8 mouse cellular contexts compared by ENCODE assay signal in the genomic region with DNA sequence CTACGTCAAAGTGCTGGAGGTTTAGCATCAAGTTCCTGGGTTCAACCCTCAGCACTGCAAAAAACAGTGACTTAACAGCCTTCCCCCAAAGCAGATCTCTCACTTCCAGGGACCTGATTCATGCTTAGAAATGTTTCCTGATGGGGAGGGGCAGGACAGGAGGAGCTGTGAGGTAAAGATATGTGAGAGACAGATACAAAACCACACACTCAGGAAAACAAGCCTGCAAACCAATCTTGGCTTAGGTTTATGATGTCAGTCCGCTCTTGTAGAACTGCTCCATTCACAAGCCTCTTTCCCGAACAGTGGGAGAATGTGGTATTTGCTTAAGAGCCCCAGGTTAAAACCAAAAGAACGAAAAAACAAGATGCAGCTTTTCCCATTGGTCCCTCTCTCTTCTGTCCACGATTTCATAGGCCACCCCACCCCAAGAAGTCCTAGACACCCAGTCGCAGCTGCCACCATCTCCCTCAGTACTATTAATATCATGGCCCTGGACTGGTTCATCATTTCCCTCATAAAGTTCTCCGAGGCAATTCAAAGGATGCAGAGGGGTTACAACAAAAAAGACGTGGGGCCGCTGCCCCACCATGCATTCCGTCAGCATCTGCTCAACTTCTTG. TPM values are rescaled to one million over a fixed set of nuclear protein-coding genes. Genes with fewer than 3 reads are reported as not detected.
A peak's percentile ranks its signal among the peaks of the same experiment; 100 is the strongest.
DNase-seq lines count a peak whose midpoint lies in the region; ATAC-seq and TF ChIP-seq lines count a peak whose summit lies in the region.

No protein-coding gene starts in this region.

- peaks cover 8% of the 10 kb centered on the region for H3K4me1 ChIP-seq in kidney, embryonic 14.5 days (ENCODE audit: control insufficient read depth, insufficient read depth, low read length)
- no peaks in the 10 kb centered on the region for H3K4me1 ChIP-seq in bone marrow, adult 2 months (ENCODE audit: control insufficient read depth, insufficient read depth, low read length)
- H3K4me1 ChIP-seq in hindbrain, embryonic 11.5 days (replicated peaks; ENCODE audit: control insufficient read depth, insufficient read depth, low read length), result no peaks in the 10 kb centered on the region; the same call in 1 of the 2 replicates
- peaks cover 38% of the 10 kb centered on the region for H3K4me1 ChIP-seq in midbrain, embryonic 12.5 days

- no peaks in the 10 kb centered on the region for H3K9me3 ChIP-seq in kidney, embryonic 14.5 days (ENCODE audit: control insufficient read depth, low read length)
- no peaks in the 10 kb centered on the region for H3K9me3 ChIP-seq in hindbrain, embryonic 11.5 days (ENCODE audit: control insufficient read depth, low read length)
- H3K9me3 ChIP-seq in midbrain, embryonic 12.5 days, result no peaks in the 10 kb centered on the region

- no peak for DNase-seq in kidney, adult 8-10 months
- DNase-seq in hindbrain, embryonic 11.5 days (ENCODE audit: low spot score), result no peak
- no peak for DNase-seq in adrenal gland, adult (ENCODE audit: inconsistent age in 2 of 2, low spot score in 1 of 2)
- DNase-seq in layer of hippocampus, postnatal 10 days (ENCODE audit: low spot score in 2 of 2), result no peak
- no peak for DNase-seq in left cerebral cortex, postnatal 36 days (ENCODE audit: low spot score in 2 of 2)

- intact Hi-C loops in left cerebral cortex, postnatal 36 days (cut with DNase I), result no loop called here

- 25% methylated on average over 10 of the region's 10 CpGs for WGBS in kidney, embryonic 14.5 days
- WGBS in bone marrow, adult 2 months, result 21% methylated on average over 10 of the region's 10 CpGs
- WGBS in hindbrain, embryonic 11.5 days, result 21% methylated on average over 10 of the region's 10 CpGs
- 22% methylated on average over 10 of the region's 10 CpGs for WGBS in midbrain, embryonic 12.5 days

- H3K9ac ChIP-seq in kidney, embryonic 14.5 days (ENCODE audit: low read depth, low read length), result peak overlapping the region; percentile 86
- peak overlapping the region; percentile 97 for H3K9ac ChIP-seq in hindbrain, embryonic 11.5 days (ENCODE audit: low read depth, low read length)
- peak overlapping the region; percentile 97 for H3K9ac ChIP-seq in midbrain, embryonic 12.5 days (replicated peaks)

- ATAC-seq in kidney, embryonic 14.5 days (ENCODE audit: low FRiP score, low TSS enrichment), result no peak
- no peak for ATAC-seq in hindbrain, embryonic 11.5 days (ENCODE audit: low FRiP score)
- ATAC-seq in midbrain, embryonic 12.5 days (ENCODE audit: low FRiP score, low read depth), result 0 out of 2 replicates have a peak, but pooled peaks have one; percentile 20

- H3K27ac ChIP-seq in kidney, embryonic 14.5 days (ENCODE audit: low read depth, low read length), result no peak overlapping the region
- peak overlapping the region; percentile 93 for H3K27ac ChIP-seq in bone marrow, adult 2 months (ENCODE audit: control insufficient read depth, insufficient read depth, low read depth, low read length, poor library complexity)
- H3K27ac ChIP-seq in hindbrain, embryonic 11.5 days (ENCODE audit: low read depth, low read length), result peak overlapping the region; percentile 89; the same call in 1 of the 2 replicates
- H3K27ac ChIP-seq in midbrain, embryonic 12.5 days (replicated peaks), result peak overlapping the region; percentile 91

- TF ChIP-seq CTCF in bone marrow, adult 2 months (IDR thresholded peaks at IDR 0.05; ENCODE audit: control insufficient read depth, insufficient read depth, low read length), result no peak

- H3K4me3 ChIP-seq in kidney, embryonic 14.5 days (ENCODE audit: low read length), result peak overlapping the region; percentile 96
- H3K4me3 ChIP-seq in bone marrow, adult 2 months (replicated peaks; ENCODE audit: control insufficient read depth, low read depth, low read length), result peak overlapping the region; percentile 79
- H3K4me3 ChIP-seq in hindbrain, embryonic 11.5 days (ENCODE audit: low read depth, low read length), result peak overlapping the region; percentile 97
- peak overlapping the region; percentile 98 for H3K4me3 ChIP-seq in midbrain, embryonic 12.5 days

- peak overlapping the region; percentile 90 for H3K4me2 ChIP-seq in kidney, embryonic 14.5 days (replicated peaks; ENCODE audit: low read depth, low read length)
- H3K4me2 ChIP-seq in hindbrain, embryonic 11.5 days (replicated peaks; ENCODE audit: low read depth, low read length), result peak overlapping the region; percentile 79
- H3K4me2 ChIP-seq in midbrain, embryonic 12.5 days (replicated peaks), result peak overlapping the region; percentile 77

- H3K36me3 ChIP-seq in kidney, embryonic 14.5 days (ENCODE audit: control insufficient read depth, insufficient read depth, low read length), result no peaks in the 10 kb centered on the region
- H3K36me3 ChIP-seq in hindbrain, embryonic 11.5 days (ENCODE audit: control insufficient read depth, insufficient read depth, low read length), result no peaks in the 10 kb centered on the region
- no peaks in the 10 kb centered on the region for H3K36me3 ChIP-seq in midbrain, embryonic 12.5 days

- TF ChIP-seq POLR2A in bone marrow, adult 2 months (IDR thresholded peaks at IDR 0.05; ENCODE audit: borderline replicate concordance, control insufficient read depth, low read depth, low read length), result 0 out of 2 replicates have a peak, but pooled peaks have one; percentile 6

- no peaks in the 10 kb centered on the region for H3K27me3 ChIP-seq in kidney, embryonic 14.5 days (ENCODE audit: control insufficient read depth, insufficient read depth, low read length)
- no peaks in the 10 kb centered on the region for H3K27me3 ChIP-seq in hindbrain, embryonic 11.5 days (ENCODE audit: control insufficient read depth, insufficient read depth, low read length)
- no peaks in the 10 kb centered on the region for H3K27me3 ChIP-seq in midbrain, embryonic 12.5 days

RNA-seq across cellular contexts. Expression of gene Ube2o, which starts 1.1 kb away (rescaled TPM):
- 11.2 and 13.5 TPM in 2 replicates for polyA plus RNA-seq in kidney, embryonic 14.5 days (2014; fragmentation: Nextera tagmentation; extraction: Ambion mirVana)
- polyA plus RNA-seq in bone marrow, adult 2 months (2011; ENCODE audit: insufficient read depth, insufficient read length, low replicate concordance, missing spikeins), result 90.9 and 133 TPM in 2 replicates
- 17.5 and 18.8 TPM in 2 replicates for polyA plus RNA-seq in hindbrain, embryonic 11.5 days (2014; fragmentation: Nextera tagmentation; extraction: Ambion mirVana)
- polyA plus RNA-seq in midbrain, embryonic 12.5 days (2016; fragmentation: Nextera tagmentation; extraction: Ambion mirVana), result 17.9 and 19.0 TPM in 2 replicates
- 100 to 1,000 TPM; 115 to 118 TPM for total RNA-seq in layer of hippocampus, postnatal 10 days (2021)
- total RNA-seq in left cerebral cortex, postnatal 36 days (2021), result 100 to 1,000 TPM; 121 to 126 TPM

RNA-seq across cellular contexts. Expression of gene Aanat, which starts 6.1 kb away (rescaled TPM):
- polyA plus RNA-seq in kidney, embryonic 14.5 days (2014; fragmentation: Nextera tagmentation; extraction: Ambion mirVana), result not detected in 2 replicates
- not detected in 2 replicates for polyA plus RNA-seq in bone marrow, adult 2 months (2011; ENCODE audit: insufficient read depth, insufficient read length, low replicate concordance, missing spikeins)
- polyA plus RNA-seq in hindbrain, embryonic 11.5 days (2014; fragmentation: Nextera tagmentation; extraction: Ambion mirVana), result not detected in 2 replicates
- polyA plus RNA-seq in midbrain, embryonic 12.5 days (2016; fragmentation: Nextera tagmentation; extraction: Ambion mirVana), result 0.18 and 0.41 TPM in 2 replicates
- under 1 TPM in 1 of 2 experiments, not detected in 1; 0.34 TPM for total RNA-seq in layer of hippocampus, postnatal 10 days (2021)
- under 1 TPM; 0.62 to 0.97 TPM for total RNA-seq in left cerebral cortex, postnatal 36 days (2021)

RNA-seq across cellular contexts. Expression of gene Rhbdf2, which starts 46.7 kb away (rescaled TPM):
- 5.4 and 7.2 TPM in 2 replicates for polyA plus RNA-seq in kidney, embryonic 14.5 days (2014; fragmentation: Nextera tagmentation; extraction: Ambion mirVana)
- 20.9 and 51.1 TPM in 2 replicates for polyA plus RNA-seq in bone marrow, adult 2 months (2011; ENCODE audit: insufficient read depth, insufficient read length, low replicate concordance, missing spikeins)
- polyA plus RNA-seq in hindbrain, embryonic 11.5 days (2014; fragmentation: Nextera tagmentation; extraction: Ambion mirVana), result 2.1 and 2.7 TPM in 2 replicates
- 1.1 and 1.8 TPM in 2 replicates for polyA plus RNA-seq in midbrain, embryonic 12.5 days (2016; fragmentation: Nextera tagmentation; extraction: Ambion mirVana)
- 1 to 10 TPM in 1 of 2 experiments, under 1 TPM in 1; 0.94 to 1.5 TPM for total RNA-seq in layer of hippocampus, postnatal 10 days (2021)
- 1 to 10 TPM in 1 of 2 experiments, under 1 TPM in 1; 0.84 to 1.9 TPM for total RNA-seq in left cerebral cortex, postnatal 36 days (2021)

RNA-seq across cellular contexts. Expression of gene Sphk1, which starts 49.4 kb away (rescaled TPM):
- polyA plus RNA-seq in kidney, embryonic 14.5 days (2014; fragmentation: Nextera tagmentation; extraction: Ambion mirVana), result 3.0 and 3.7 TPM in 2 replicates
- polyA plus RNA-seq in bone marrow, adult 2 months (2011; ENCODE audit: insufficient read depth, insufficient read length, low replicate concordance, missing spikeins), result 31.3 and 31.7 TPM in 2 replicates
- polyA plus RNA-seq in hindbrain, embryonic 11.5 days (2014; fragmentation: Nextera tagmentation; extraction: Ambion mirVana), result 8.1 and 10.0 TPM in 2 replicates
- polyA plus RNA-seq in midbrain, embryonic 12.5 days (2016; fragmentation: Nextera tagmentation; extraction: Ambion mirVana), result 4.6 and 7.1 TPM in 2 replicates
- total RNA-seq in layer of hippocampus, postnatal 10 days (2021), result 1 to 10 TPM; 1.7 to 2.1 TPM
- total RNA-seq in left cerebral cortex, postnatal 36 days (2021), result 1 to 10 TPM; 4.0 to 7.0 TPM
